Mouse (Mus musculus) forebrain, embryonic 15.5 days (tissue): ENCODE measurements around the gene Tns1. TPM values are rescaled to one million over a fixed set of nuclear protein-coding genes. Genes with fewer than 3 reads are reported as not detected.

Source experiments
- ATAC-seq: fragments of 200-750 bp; cut with Nextera tagmentation; replicated peaks from 2 replicates; pipeline ENCODE4 v1.8.0; 2017; ENCODE audit warnings: mild to moderate bottlenecking, moderate TSS enrichment, moderate library complexity
- H3K27ac ChIP-seq: fragments of 300-500 bp; sonication (generic); replicated peaks from 2 replicates; pipeline ENCODE4 v1.5.1; 2015; ENCODE audit warnings: mild to moderate bottlenecking, inconsistent platforms
- H3K27me3 ChIP-seq: fragments of 300-500 bp; sonication (generic); 2 replicates; pipeline ENCODE4 v1.6.1; 2015; ENCODE audit warnings: inconsistent platforms
- H3K36me3 ChIP-seq: fragments of 300-500 bp; sonication (generic); 2 replicates; pipeline ENCODE4 v1.6.1; 2015; ENCODE audit warnings: mild to moderate bottlenecking, inconsistent platforms
- H3K4me1 ChIP-seq: fragments of 300-500 bp; sonication (generic); 2 replicates; pipeline ENCODE4 v1.6.1; 2015; ENCODE audit warnings: inconsistent platforms
- H3K4me2 ChIP-seq: fragments of 300-500 bp; sonication (generic); replicated peaks from 2 replicates; pipeline ENCODE4 v1.6.1; 2015; ENCODE audit warnings: mild to moderate bottlenecking, inconsistent platforms
- H3K4me3 ChIP-seq: fragments of 300-500 bp; sonication (generic); 2 replicates; pipeline ENCODE4 v1.5.1; 2015; ENCODE audit warnings: mild to moderate bottlenecking, inconsistent platforms
- H3K9ac ChIP-seq: fragments of 300-500 bp; sonication (generic); replicated peaks from 2 replicates; pipeline ENCODE4 v1.6.1; 2015; ENCODE audit warnings: mild to moderate bottlenecking, inconsistent platforms
- H3K9me3 ChIP-seq: fragments of 300-500 bp; sonication (generic); 2 replicates; pipeline ENCODE4 v1.6.1; 2016; ENCODE audit warnings: inconsistent platforms
- WGBS: fragments of 180-500 bp; shearing (Covaris S2); methylation state at CpG from one replicate; pipeline ENCODE4 v1.1.7; 2015; ENCODE audit warnings: mixed read lengths; 5-methylcytosine and 5-hydroxymethylcytosine counted together
- polyA plus RNA-seq: library from polyadenylated mRNA; unstranded; fragments of >200 nt; fragmentation: Nextera tagmentation; extraction: Ambion mirVana; gene quantifications from 2 replicates; pipeline ENCODE4 v1.2.1, GENCODE M21; 2015

Tns1 gene
- polyA plus RNA-seq, 1 experiment from 2014 or later: 6.0 TPM

DNA sequence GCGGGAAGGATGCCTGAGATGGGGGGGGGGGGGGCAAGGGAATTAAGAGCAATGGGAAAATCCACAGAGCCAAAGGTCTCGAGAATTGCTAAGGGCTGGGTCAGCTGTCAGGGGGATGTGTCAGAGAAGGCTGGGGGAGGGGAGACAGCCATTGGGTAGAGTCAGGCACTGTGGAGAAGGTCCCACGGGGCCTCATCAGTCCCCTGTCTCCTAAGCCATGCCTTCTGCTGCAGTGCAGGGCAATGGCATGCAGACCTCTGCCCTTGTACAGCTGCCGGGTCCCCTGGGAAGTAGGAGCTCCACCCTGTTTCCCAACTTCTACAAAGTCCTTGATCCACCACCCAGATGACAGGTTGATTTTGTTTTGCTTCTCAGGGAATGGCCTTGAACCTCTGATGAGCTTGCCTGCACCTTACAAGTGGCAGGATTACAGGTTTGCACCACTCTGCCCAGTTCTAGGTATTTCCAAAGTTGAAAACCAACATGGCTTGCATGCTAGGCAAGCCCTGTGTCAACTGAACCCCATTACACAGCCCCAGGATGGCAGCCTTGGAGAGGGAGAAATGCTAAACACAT, 98.5 kb downstream of the Tns1 start:
- Histone ChIP-seq H3K4me2 (no peak overlapping the region), H3K4me1 (peaks cover 13% of the 10 kb centered on the region), H3K27ac (no peak overlapping the region), H3K9me3 (no peaks in the 10 kb centered on the region), H3K36me3 (no peaks in the 10 kb centered on the region), H3K9ac (no peak overlapping the region), H3K4me3 (no peak overlapping the region), H3K27me3 (no peaks in the 10 kb centered on the region)
- ATAC-seq: no peak
- 70% methylated on average over 4 of the region's 4 CpGs for WGBS

DNA sequence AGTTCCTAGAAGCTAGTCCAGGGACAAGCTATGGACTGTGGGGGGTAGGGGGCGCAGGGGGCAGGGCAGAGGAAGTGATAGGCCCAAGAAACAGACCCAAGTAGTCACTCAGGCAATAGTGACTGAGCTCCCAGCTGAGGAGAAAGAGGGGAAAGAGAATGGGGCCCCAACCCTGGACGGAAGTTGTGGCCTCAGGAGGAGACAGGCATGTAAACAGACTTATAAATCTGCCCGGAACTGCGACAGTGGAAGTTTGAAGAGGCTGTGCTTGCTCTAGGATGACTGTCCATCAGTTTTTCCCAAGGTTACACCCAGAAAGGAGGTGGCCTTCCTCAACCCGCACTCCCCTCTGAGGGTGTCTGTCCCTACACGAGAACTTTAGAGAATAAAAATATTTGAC, 99.0 kb downstream of the Tns1 start:
- no peak overlapping the region for H3K9ac ChIP-seq
- no peaks in the 10 kb centered on the region for H3K9me3 ChIP-seq
- no peak overlapping the region for H3K27ac ChIP-seq
- H3K36me3 ChIP-seq: no peaks in the 10 kb centered on the region
- no peaks in the 10 kb centered on the region for H3K27me3 ChIP-seq
- 72% methylated on average over 6 of the region's 6 CpGs for WGBS
- no peak overlapping the region for H3K4me3 ChIP-seq
- H3K4me1 ChIP-seq: peaks cover 10% of the 10 kb centered on the region
- no peak overlapping the region for H3K4me2 ChIP-seq
- no peak for ATAC-seq

DNA sequence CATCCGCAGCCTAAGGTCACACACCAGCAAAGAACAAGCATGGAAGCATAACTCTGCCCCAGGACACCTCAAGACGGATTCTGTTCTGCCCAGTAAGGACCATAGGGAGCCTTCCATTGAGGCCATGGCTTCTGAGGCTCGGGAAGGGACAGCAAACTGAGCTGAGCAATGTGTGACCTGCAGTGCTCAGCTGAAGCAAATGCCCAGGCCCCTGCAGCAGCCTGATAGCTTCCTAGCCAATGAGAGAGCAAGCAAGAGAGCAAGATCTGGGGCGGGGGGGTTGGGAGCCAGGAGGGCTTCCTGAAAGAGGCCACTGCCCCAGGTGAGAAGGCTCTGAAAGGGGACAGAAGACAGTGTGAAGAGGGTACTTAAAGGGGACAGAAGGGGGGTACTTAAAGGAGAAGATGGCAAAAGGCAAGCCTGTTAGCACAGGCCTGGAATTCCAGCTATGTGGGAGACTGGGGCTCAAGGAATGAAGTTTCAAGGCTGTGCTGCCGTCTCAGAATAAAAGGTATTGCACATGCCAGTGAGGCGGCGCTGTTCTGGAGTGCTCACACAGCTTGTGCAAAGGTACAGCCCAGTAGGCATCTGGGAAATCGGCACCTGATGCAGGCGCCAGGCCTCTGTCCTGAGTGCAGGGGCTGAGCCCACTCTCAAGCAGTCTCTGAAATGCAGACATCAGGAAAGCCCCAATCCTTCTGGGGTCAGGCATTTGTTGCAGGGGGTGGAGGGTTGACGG, 99.6 kb downstream of the Tns1 start:
- no peak for ATAC-seq
- WGBS: 65% methylated on average over 10 of the region's 10 CpGs

DNA sequence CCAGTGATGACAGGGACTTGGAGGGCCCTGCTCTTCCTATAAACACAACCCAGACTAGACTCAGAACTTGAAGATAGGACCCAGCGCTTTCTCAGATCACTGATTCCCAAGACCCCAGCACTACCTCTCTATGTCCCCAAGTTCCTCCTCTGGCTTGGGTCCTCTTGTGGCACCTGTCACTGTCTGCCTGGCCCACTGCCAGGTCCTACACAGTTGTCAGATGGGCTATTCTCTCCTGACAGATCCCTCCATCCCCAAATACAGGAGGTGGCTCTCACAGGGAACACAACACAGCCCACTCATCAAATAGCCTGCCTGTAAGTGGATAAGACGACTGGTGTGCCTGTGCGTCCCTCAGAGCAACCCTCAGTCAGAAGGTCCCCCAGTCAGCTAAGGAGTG, 101.3 kb downstream of the Tns1 start:
- no peak overlapping the region for H3K4me3 ChIP-seq
- no peaks in the 10 kb centered on the region for H3K36me3 ChIP-seq
- no peaks in the 10 kb centered on the region for H3K9me3 ChIP-seq
- no peak overlapping the region for H3K9ac ChIP-seq
- H3K27ac ChIP-seq: no peak overlapping the region
- ATAC-seq: no peak
- no peaks in the 10 kb centered on the region for H3K27me3 ChIP-seq
- no peak overlapping the region for H3K4me2 ChIP-seq
- H3K4me1 ChIP-seq: peaks cover 8% of the 10 kb centered on the region
- 62% methylated on average over 3 of the region's 3 CpGs for WGBS

More for the DNA sequence above, 99.6 kb downstream of the Tns1 start:
- Histone ChIP-seq H3K9me3 (no peaks in the 10 kb centered on the region), H3K4me3 (no peak overlapping the region), H3K9ac (no peak overlapping the region), H3K27me3 (no peaks in the 10 kb centered on the region), H3K27ac (no peak overlapping the region), H3K4me1 (peaks cover 10% of the 10 kb centered on the region), H3K4me2 (no peak overlapping the region), H3K36me3 (no peaks in the 10 kb centered on the region)

- H3K4me2 ChIP-seq: no peak overlapping the region
These were observed 101.7 kb downstream of the Tns1 start for GRCm38 (mm10) chr1:74022536-74022935.

GRCm38 (mm10) chr1:74020235-74020634, 104.0 kb downstream of the Tns1 start:
- ATAC-seq: no peak
- no peaks in the 10 kb centered on the region for H3K36me3 ChIP-seq
- 90% methylated on average over 6 of the region's 6 CpGs for WGBS

More at GRCm38 (mm10) chr1:74022536-74022935, 101.7 kb downstream of the Tns1 start:
- Histone ChIP-seq H3K4me1 (peaks cover 3% of the 10 kb centered on the region), H3K27me3 (no peaks in the 10 kb centered on the region), H3K27ac (no peak overlapping the region), H3K36me3 (no peaks in the 10 kb centered on the region), H3K9me3 (no peaks in the 10 kb centered on the region), H3K4me3 (no peak overlapping the region), H3K9ac (no peak overlapping the region)
- ATAC-seq: no peak
- 78% methylated on average over 5 of the region's 5 CpGs for WGBS

GRCm38 (mm10) chr1:74017399-74018172, 106.7 kb downstream of the Tns1 start:
- no peak overlapping the region for H3K4me3 ChIP-seq
- H3K36me3 ChIP-seq: no peaks in the 10 kb centered on the region
- ATAC-seq: no peak
- no peaks in the 10 kb centered on the region for H3K27me3 ChIP-seq
- WGBS: 90% methylated on average over 9 of the region's 9 CpGs
- no peak overlapping the region for H3K9ac ChIP-seq
- no peaks in the 10 kb centered on the region for H3K9me3 ChIP-seq
- no peak overlapping the region for H3K27ac ChIP-seq
- H3K4me1 ChIP-seq: no peaks in the 10 kb centered on the region
- H3K4me2 ChIP-seq: no peak overlapping the region

More at GRCm38 (mm10) chr1:74020235-74020634, 104.0 kb downstream of the Tns1 start:
- no peak overlapping the region for H3K27ac ChIP-seq
- H3K9ac ChIP-seq: no peak overlapping the region
- no peak overlapping the region for H3K4me2 ChIP-seq
- no peaks in the 10 kb centered on the region for H3K9me3 ChIP-seq
- no peak overlapping the region for H3K4me3 ChIP-seq
- H3K4me1 ChIP-seq: no peaks in the 10 kb centered on the region
- H3K27me3 ChIP-seq: no peaks in the 10 kb centered on the region

GRCm38 (mm10) chr1:74016618-74017017, 107.6 kb downstream of the Tns1 start:
- H3K27ac ChIP-seq: no peak overlapping the region
- no peak overlapping the region for H3K4me3 ChIP-seq
- no peaks in the 10 kb centered on the region for H3K4me1 ChIP-seq
- no peaks in the 10 kb centered on the region for H3K9me3 ChIP-seq
- H3K9ac ChIP-seq: no peak overlapping the region
- H3K4me2 ChIP-seq: no peak overlapping the region
- H3K36me3 ChIP-seq: no peaks in the 10 kb centered on the region
- ATAC-seq: no peak
- 86% methylated on average over 5 of the region's 5 CpGs for WGBS
- no peaks in the 10 kb centered on the region for H3K27me3 ChIP-seq

DNA sequence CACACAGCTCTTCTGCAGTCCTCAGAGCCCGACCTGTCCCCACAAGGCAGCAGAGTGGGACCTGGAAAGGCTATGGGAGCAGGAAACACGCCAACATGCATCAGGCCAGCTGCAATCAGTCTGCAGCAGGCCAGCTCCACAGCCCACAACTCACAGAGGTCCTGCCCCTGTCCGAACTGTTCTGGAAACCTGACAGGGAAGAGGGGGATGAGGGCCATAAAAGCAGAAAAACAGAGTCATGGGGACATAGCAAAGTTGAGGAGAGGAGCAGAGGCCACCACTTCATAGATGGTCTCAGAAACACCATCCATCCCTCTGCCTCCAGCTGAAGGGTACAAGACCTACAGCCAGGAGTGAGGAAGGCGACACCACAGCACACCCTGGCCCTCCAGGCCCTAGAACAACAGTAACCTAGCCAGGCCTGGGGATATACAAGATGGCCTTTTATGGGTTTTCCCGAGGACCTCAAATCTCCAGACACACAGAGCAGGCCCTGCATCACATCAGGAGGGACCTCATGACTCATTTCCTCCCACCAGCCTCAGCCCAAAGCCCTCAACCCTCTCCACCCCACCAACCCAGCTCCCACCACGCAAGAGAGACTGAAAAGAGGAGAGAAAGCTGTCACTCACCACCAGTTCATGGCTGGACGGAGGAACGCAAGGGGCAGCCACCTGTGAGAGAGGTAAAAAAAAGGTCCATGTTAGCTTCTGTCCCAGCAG, 108.6 kb downstream of the Tns1 start:
- no peaks in the 10 kb centered on the region for H3K36me3 ChIP-seq
- H3K4me1 ChIP-seq: no peaks in the 10 kb centered on the region
- no peaks in the 10 kb centered on the region for H3K9me3 ChIP-seq
- no peak overlapping the region for H3K27ac ChIP-seq
- no peak for ATAC-seq
- no peak overlapping the region for H3K4me3 ChIP-seq
- H3K9ac ChIP-seq: no peak overlapping the region
- no peak overlapping the region for H3K4me2 ChIP-seq
- H3K27me3 ChIP-seq: no peaks in the 10 kb centered on the region
- WGBS: 75% methylated on average over 8 of the region's 8 CpGs

DNA sequence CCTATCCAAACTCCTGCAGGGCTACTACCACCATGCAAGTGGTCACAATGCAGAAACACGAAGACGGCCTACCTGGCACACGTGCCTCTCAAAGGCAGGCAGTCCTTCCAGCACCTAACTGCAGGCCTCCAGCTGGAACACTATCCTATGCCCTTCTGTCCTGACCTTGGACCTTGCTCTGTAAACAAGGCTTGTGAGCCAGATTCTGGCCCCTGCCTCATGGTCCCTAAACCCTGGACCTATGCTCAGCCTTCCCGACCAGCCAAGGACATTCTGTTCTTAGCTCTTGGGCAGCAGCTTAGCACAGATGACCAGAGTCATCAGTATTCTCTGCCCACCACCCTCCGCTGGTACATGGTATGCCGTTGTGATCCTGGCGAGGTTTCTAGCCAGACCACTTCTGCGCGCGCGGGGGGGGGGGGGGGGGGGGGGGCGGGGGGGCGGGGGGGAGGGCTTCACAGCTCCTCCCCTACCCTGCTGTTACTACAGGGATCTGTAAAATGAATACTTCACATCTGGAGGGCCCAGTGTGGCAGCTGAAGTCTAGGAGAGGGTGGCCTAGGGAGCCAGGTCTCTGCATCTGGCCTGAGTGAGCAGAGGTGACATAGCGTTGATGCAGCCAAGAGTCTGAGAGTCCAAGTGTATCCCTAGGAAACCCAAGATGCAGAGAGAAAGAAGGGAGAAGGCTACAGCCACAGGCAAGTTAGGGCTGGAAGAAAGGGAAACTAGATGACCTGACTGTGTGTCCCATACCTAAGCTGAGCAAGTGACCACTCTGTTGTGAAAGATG, 109.5 kb downstream of the Tns1 start:
- 88% methylated on average over 7 of the region's 14 CpGs for WGBS
- ATAC-seq: no peak
- no peaks in the 10 kb centered on the region for H3K4me1 ChIP-seq
- no peak overlapping the region for H3K4me3 ChIP-seq
- no peaks in the 10 kb centered on the region for H3K36me3 ChIP-seq
- H3K27ac ChIP-seq: no peak overlapping the region
- H3K9ac ChIP-seq: no peak overlapping the region
- H3K27me3 ChIP-seq: no peaks in the 10 kb centered on the region
- no peaks in the 10 kb centered on the region for H3K9me3 ChIP-seq
- no peak overlapping the region for H3K4me2 ChIP-seq

- no peaks in the 10 kb centered on the region for H3K9me3 ChIP-seq
- no peaks in the 10 kb centered on the region for H3K27me3 ChIP-seq
- ATAC-seq: no peak
- H3K4me2 ChIP-seq: no peak overlapping the region
- H3K4me3 ChIP-seq: no peak overlapping the region
- WGBS: 91% methylated on average over 13 of the region's 14 CpGs
- no peaks in the 10 kb centered on the region for H3K4me1 ChIP-seq
- no peak overlapping the region for H3K27ac ChIP-seq
- H3K36me3 ChIP-seq: no peaks in the 10 kb centered on the region
- no peak overlapping the region for H3K9ac ChIP-seq
These were observed 110.8 kb downstream of the Tns1 start for GRCm38 (mm10) chr1:74013296-74014031.
